In genomic region chr1:56963291-56963690, GRCm38 (mm10) we compare ENCODE assay signal across 13 mouse cellular contexts.
"Had no signal": no experiment of that assay in that cellular context is flagged by ENCODE, and none has a peak within 500 bp of the region (broad histone marks: within the 10 kb centered on the region; RNA-seq: fewer than 3 reads in every experiment).

No protein-coding gene starts in this region.

- H3K36me3 ChIP-seq: kidney, embryonic 15.5 days; limb, embryonic 15.5 days; liver, embryonic 12.5 days; midbrain, embryonic 15.5 days; neural tube, embryonic 12.5 days had no signal

- H3K4me3 ChIP-seq: kidney, embryonic 15.5 days; limb, embryonic 15.5 days; liver, embryonic 12.5 days; midbrain, embryonic 15.5 days; neural tube, embryonic 12.5 days had no signal

- H3K4me1 ChIP-seq: kidney, embryonic 15.5 days; liver, embryonic 12.5 days; midbrain, embryonic 15.5 days; neural tube, embryonic 12.5 days had no signal

- H3K27ac ChIP-seq: kidney, embryonic 15.5 days; limb, embryonic 15.5 days; liver, embryonic 12.5 days; midbrain, embryonic 15.5 days; neural tube, embryonic 12.5 days; stomach, postnatal 0 days had no signal

- H3K9me3 ChIP-seq: kidney, embryonic 15.5 days; limb, embryonic 15.5 days; liver, embryonic 12.5 days; midbrain, embryonic 15.5 days; neural tube, embryonic 12.5 days had no signal

- H3K9ac ChIP-seq: kidney, embryonic 15.5 days; limb, embryonic 15.5 days; liver, embryonic 12.5 days; lung, embryonic 14.5 days; midbrain, embryonic 15.5 days; neural tube, embryonic 12.5 days had no signal

- DNase-seq: kidney, adult 2 months; kidney, postnatal 14 days; lung, embryonic 14.5 days; lung, postnatal 10 days; lung, postnatal 4 days; retina, postnatal 1 day; right cerebral cortex, postnatal 14 days had no signal

- H3K4me2 ChIP-seq: kidney, embryonic 15.5 days; limb, embryonic 15.5 days; liver, embryonic 12.5 days; lung, embryonic 14.5 days; midbrain, embryonic 15.5 days; neural tube, embryonic 12.5 days had no signal

- ATAC-seq: liver, embryonic 12.5 days; midbrain, embryonic 15.5 days had no signal
